Mouse (Mus musculus) MEL (cell line): ENCODE measurements around the gene Lrp6. TPM values are rescaled to one million over a fixed set of nuclear protein-coding genes. Genes with fewer than 3 reads are reported as not detected.

Experiments
- DNase-seq: peaks from one replicate; pipeline ENCODE4 v3.0.0; 2011; ENCODE audit warnings: low read depth, low spot score
- H3K27ac ChIP-seq: 2 replicates; pipeline ENCODE4 v1.5.1; 2012; ENCODE audit warnings: low read depth, mild to moderate bottlenecking, control low read depth, low read length, moderate library complexity; ENCODE audit not compliant: control insufficient read depth
- H3K27me3 ChIP-seq, 2 experiments: fragments of 150-350 bp in 1 of 2; sonication (generic) in 1 of 2; 2 replicates each; pipeline ENCODE4 v1.6.1; 2012; ENCODE audit warnings: low read length in 2 of 2, mild to moderate bottlenecking in 2 of 2, improper control_type of control experiment in 1 of 2, moderate library complexity in 1 of 2; ENCODE audit not compliant: insufficient read depth in 2 of 2, control insufficient read depth in 1 of 2
- H3K36me3 ChIP-seq, 2 experiments: 2 replicates each; pipeline ENCODE4 v1.6.1; 2012 to 2014; ENCODE audit warnings: low read length in 2 of 2, improper control_type of control experiment in 1 of 2, inconsistent platforms in 1 of 2, mild to moderate bottlenecking in 1 of 2; ENCODE audit not compliant: insufficient read depth in 2 of 2, control insufficient read depth in 1 of 2
- H3K4me1 ChIP-seq, 2 experiments: fragments of 150-350 bp in 1 of 2; sonication (generic) in 1 of 2; 2 replicates each; pipeline ENCODE4 v1.6.1; 2012; ENCODE audit warnings: low read length in 2 of 2, improper control_type of control experiment in 1 of 2, mild to moderate bottlenecking in 1 of 2; ENCODE audit not compliant: insufficient read depth in 2 of 2, control insufficient read depth in 1 of 2
- H3K4me3 ChIP-seq, 2 experiments: fragments of 150-350 bp in 1 of 2; sonication (generic) in 1 of 2; 2 replicates each; pipeline ENCODE4 v1.5.1; 2012; ENCODE audit warnings: low read depth in 2 of 2, low read length in 2 of 2, mild to moderate bottlenecking in 2 of 2, moderate library complexity in 2 of 2, control low read depth in 1 of 2, improper control_type of control experiment in 1 of 2; ENCODE audit not compliant: control insufficient read depth in 1 of 2, insufficient read depth in 1 of 2
- H3K79me2 ChIP-seq: 2 replicates; pipeline ENCODE4 v1.6.1; 2012; ENCODE audit warnings: mild to moderate bottlenecking, low read length, moderate library complexity; ENCODE audit not compliant: control insufficient read depth, poor library complexity, insufficient read depth
- H3K9ac ChIP-seq: 2 replicates; pipeline ENCODE4 v1.6.1; 2012; ENCODE audit warnings: low read depth, mild to moderate bottlenecking, control low read depth, low read length, moderate library complexity; ENCODE audit not compliant: control insufficient read depth, poor library complexity, severe bottlenecking
- H3K9me3 ChIP-seq: fragments of 150-350 bp; sonication (generic); replicated peaks from 2 replicates; pipeline ENCODE4 v1.6.1; 2012; ENCODE audit warnings: mild to moderate bottlenecking, low read length, improper control_type of control experiment, moderate library complexity; ENCODE audit not compliant: insufficient read depth
- BHLHE40 ChIP-seq: IDR thresholded peaks from 2 replicates; pipeline ENCODE4 v1.6.1; 2012; ENCODE audit warnings: low read depth, mild to moderate bottlenecking, inconsistent platforms, low read length, improper control_type of control experiment, borderline replicate concordance
- CHD1 ChIP-seq: IDR thresholded peaks from 2 replicates; pipeline ENCODE4 v1.6.1; 2012; ENCODE audit warnings: low read depth, mild to moderate bottlenecking, inconsistent platforms, low read length, improper control_type of control experiment
- CHD2 ChIP-seq: IDR thresholded peaks from 2 replicates; pipeline ENCODE4 v1.6.1; 2011; ENCODE audit warnings: low read length, improper control_type of control experiment
- E2F4 ChIP-seq: IDR thresholded peaks from 2 replicates; pipeline ENCODE4 v1.6.1; 2011; ENCODE audit warnings: low read depth, low read length, improper control_type of control experiment, borderline replicate concordance
- EP300 ChIP-seq, 2 experiments: IDR thresholded peaks; 2 replicates each; pipeline ENCODE4 v1.6.1; 2011; ENCODE audit warnings: improper control_type of control experiment in 2 of 2, low read length in 2 of 2, low read depth in 1 of 2, mild to moderate bottlenecking in 1 of 2
- GABPA ChIP-seq: IDR thresholded peaks from 2 replicates; pipeline ENCODE4 v1.6.1; 2012; ENCODE audit warnings: low read depth, mild to moderate bottlenecking, inconsistent platforms, low read length, improper control_type of control experiment, moderate library complexity
- JUND ChIP-seq: IDR thresholded peaks from 2 replicates; pipeline ENCODE4 v1.6.1; 2011; ENCODE audit warnings: low read depth, mild to moderate bottlenecking, improper control_type of control experiment, low read length
- MAX ChIP-seq: IDR thresholded peaks from 2 replicates; pipeline ENCODE4 v1.6.1; 2011; ENCODE audit warnings: low read length, improper control_type of control experiment
- MEF2A ChIP-seq: IDR thresholded peaks from 2 replicates; pipeline ENCODE4 v1.6.1; 2014; ENCODE audit warnings: low read depth, mild to moderate bottlenecking, inconsistent platforms, low read length, improper control_type of control experiment; ENCODE audit not compliant: poor library complexity, insufficient replicate concordance, severe bottlenecking; ENCODE audit errors: extremely low read depth
- MYB ChIP-seq: IDR thresholded peaks from 2 replicates; pipeline ENCODE4 v1.6.1; 2011; ENCODE audit warnings: mild to moderate bottlenecking, low read depth, low read length, improper control_type of control experiment
- MYC ChIP-seq: IDR thresholded peaks from 2 replicates; pipeline ENCODE4 v1.6.1; 2011; ENCODE audit warnings: low read depth, mild to moderate bottlenecking, low read length, improper control_type of control experiment, moderate library complexity
- NRF1 ChIP-seq: IDR thresholded peaks from 2 replicates; pipeline ENCODE4 v1.6.1; 2014; ENCODE audit warnings: low read depth, mild to moderate bottlenecking, inconsistent platforms, low read length, improper control_type of control experiment, moderate library complexity; ENCODE audit not compliant: poor library complexity, insufficient read depth, severe bottlenecking
- POLR2AphosphoS5 ChIP-seq: IDR thresholded peaks from 2 replicates; pipeline ENCODE4 v1.6.1; 2012; ENCODE audit warnings: low read depth, borderline replicate concordance, mild to moderate bottlenecking, inconsistent platforms, low read length, moderate library complexity, mixed read lengths
- RCOR1 ChIP-seq: IDR thresholded peaks from 2 replicates; pipeline ENCODE4 v1.6.1; 2012; ENCODE audit warnings: low read depth, mild to moderate bottlenecking, inconsistent platforms, low read length, improper control_type of control experiment
- SIN3A ChIP-seq: IDR thresholded peaks from 2 replicates; pipeline ENCODE4 v1.6.1; 2012; ENCODE audit warnings: low read length, improper control_type of control experiment, inconsistent platforms
- TAL1 ChIP-seq: IDR thresholded peaks from 2 replicates; pipeline ENCODE4 v1.6.1; 2012; ENCODE audit warnings: mild to moderate bottlenecking, inconsistent platforms, low read length, moderate library complexity, mixed read lengths
- TBP ChIP-seq: IDR thresholded peaks from 2 replicates; pipeline ENCODE4 v1.8.0; 2011; ENCODE audit warnings: low read depth, low read length, improper control_type of control experiment
- UBTF ChIP-seq: IDR thresholded peaks from 2 replicates; pipeline ENCODE4 v1.6.1; 2012; ENCODE audit warnings: low read depth, mild to moderate bottlenecking, inconsistent platforms, low read length, improper control_type of control experiment, moderate library complexity, borderline replicate concordance; ENCODE audit not compliant: insufficient read depth
- polyA plus RNA-seq, 2 experiments: library from polyadenylated mRNA; stranded (reverse) in 1 of 2; unstranded in 1 of 2; fragments of >175 nt in 1 of 2; fragments of >200 nt in 1 of 2; gene quantifications; 2 replicates each; pipeline versions ENCODE4 v1.2.1 to v1.2.4; 2012; ENCODE audit warnings: low replicate concordance in 2 of 2, low read depth in 1 of 2; ENCODE audit not compliant: insufficient read length in 2 of 2, insufficient read depth in 1 of 2, missing spikeins in 1 of 2
- total RNA-seq: library from RNA; depleted of rRNA; stranded (reverse); fragments of 300-350 nt; gene quantifications from 2 replicates; pipeline ENCODE4 v1.2.3, GENCODE M21; 2012

Lrp6 gene
- total and polyA plus RNA-seq, 3 experiments = 13.1 to 25.7 (median 17.2) TPM

GRCm38 (mm10) chr6:134527596-134528128 lies 39.1 kb downstream of the Lrp6 start:
- no peak overlapping the region for H3K9ac ChIP-seq
- no peak overlapping the region for H3K27ac ChIP-seq
- DNase-seq = no peak
- TF ChIP-seq RCOR1 = no peak
- TF ChIP-seq TAL1 = no peak
- no peak for TF ChIP-seq BHLHE40
- no peak for TF ChIP-seq UBTF
- TF ChIP-seq CHD2 = no peak
- no peak for TF ChIP-seq MEF2A
- no peak for TF ChIP-seq E2F4
- no peak for TF ChIP-seq MYB
- TF ChIP-seq EP300 (IDR thresholded peaks at IDR 0.05; ENCODE audit: low read depth in 1 of 2, low read length in 2 of 2) = no peak
- TF ChIP-seq MYC = no peak
- TF ChIP-seq GABPA = no peak
- no peak for TF ChIP-seq POLR2AphosphoS5
- TF ChIP-seq TBP = no peak
- no peak for TF ChIP-seq NRF1
- no peak for TF ChIP-seq CHD1
- TF ChIP-seq JUND = no peak
- no peak for TF ChIP-seq MAX
- peaks cover 31% of the 10 kb centered on the region for H3K79me2 ChIP-seq
- peaks cover 0 to 17% of the 10 kb centered on the region in 2 experiments; a peak in 3 of 4 replicates for H3K36me3 ChIP-seq
- peaks cover 7 to 11% of the 10 kb centered on the region in 2 experiments for H3K4me1 ChIP-seq
- no peaks in the 10 kb centered on the region for H3K9me3 ChIP-seq
- no peaks in the 10 kb centered on the region for H3K27me3 ChIP-seq
- H3K4me3 ChIP-seq = no peak overlapping the region

- no peaks in the 10 kb centered on the region for H3K9me3 ChIP-seq
- peaks cover 7 to 11% of the 10 kb centered on the region in 2 experiments for H3K4me1 ChIP-seq
- H3K4me3 ChIP-seq = no peak overlapping the region
- DNase-seq = peak; percentile 23
- H3K27ac ChIP-seq = no peak overlapping the region
- peaks cover 0 to 16% of the 10 kb centered on the region in 2 experiments; a peak in 3 of 4 replicates for H3K36me3 ChIP-seq
- peak; percentile 59; the same call in 1 of the 2 replicates for TF ChIP-seq RCOR1
- TF ChIP-seq SIN3A = no peak
- TF ChIP-seq, all 39 proteins: peak for 1
- no peak overlapping the region for H3K9ac ChIP-seq
- H3K27me3 ChIP-seq = no peaks in the 10 kb centered on the region
- H3K79me2 ChIP-seq = peaks cover 30% of the 10 kb centered on the region
Measured at GRCm38 (mm10) chr6:134526821-134527595, 39.8 kb downstream of the Lrp6 start.
